Mouse (Mus musculus) E14TG2a.4 (cell line): ENCODE results near the gene Wdr35.

Source experiments
- CTCF ChIP-seq: conservative IDR thresholded peaks from 2 replicates; pipeline ENCODE4 v1.5.1; 2014; ENCODE audit warnings: low read length
- NANOG ChIP-seq: IDR thresholded peaks from 2 replicates; pipeline ENCODE4 v1.6.1; 2014; ENCODE audit warnings: borderline replicate concordance, low read length, mixed read lengths

DNA sequence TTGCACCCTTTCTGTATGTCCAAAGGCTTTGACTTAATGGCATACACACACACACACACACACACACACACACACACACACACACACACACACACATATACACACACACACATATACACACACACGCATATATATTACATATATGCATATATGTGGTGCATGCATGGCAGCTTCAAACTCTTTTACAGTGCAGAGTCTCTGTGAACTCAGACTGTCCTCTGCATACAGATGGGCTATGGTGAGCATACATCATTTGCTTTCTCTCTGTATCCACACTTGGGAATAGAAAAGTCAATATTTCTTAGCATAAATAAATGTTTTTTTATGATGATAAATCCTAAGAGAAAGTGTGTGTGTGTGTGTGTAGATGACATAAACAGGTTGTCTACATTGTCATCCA is 97.4 kb downstream of the Wdr35 start:
- TF ChIP-seq CTCF (no peak), NANOG (no peak)
